Mouse (Mus musculus): ENCODE measurements around the gene Ints6l. TPM values are rescaled to one million over a fixed set of nuclear protein-coding genes. Genes with fewer than 3 reads are reported as not detected.
A peak's percentile ranks its signal among the peaks of the same experiment; 100 is the strongest.
"Not testable (repeated sequence)": the region's sequence is repeated elsewhere in the genome, so short reads cannot be mapped to it uniquely, and the experiment has no call there.

Gene Ints6l
- polyA plus RNA-seq, 1 experiment from 2014 or later = 19.3 TPM

DNA sequence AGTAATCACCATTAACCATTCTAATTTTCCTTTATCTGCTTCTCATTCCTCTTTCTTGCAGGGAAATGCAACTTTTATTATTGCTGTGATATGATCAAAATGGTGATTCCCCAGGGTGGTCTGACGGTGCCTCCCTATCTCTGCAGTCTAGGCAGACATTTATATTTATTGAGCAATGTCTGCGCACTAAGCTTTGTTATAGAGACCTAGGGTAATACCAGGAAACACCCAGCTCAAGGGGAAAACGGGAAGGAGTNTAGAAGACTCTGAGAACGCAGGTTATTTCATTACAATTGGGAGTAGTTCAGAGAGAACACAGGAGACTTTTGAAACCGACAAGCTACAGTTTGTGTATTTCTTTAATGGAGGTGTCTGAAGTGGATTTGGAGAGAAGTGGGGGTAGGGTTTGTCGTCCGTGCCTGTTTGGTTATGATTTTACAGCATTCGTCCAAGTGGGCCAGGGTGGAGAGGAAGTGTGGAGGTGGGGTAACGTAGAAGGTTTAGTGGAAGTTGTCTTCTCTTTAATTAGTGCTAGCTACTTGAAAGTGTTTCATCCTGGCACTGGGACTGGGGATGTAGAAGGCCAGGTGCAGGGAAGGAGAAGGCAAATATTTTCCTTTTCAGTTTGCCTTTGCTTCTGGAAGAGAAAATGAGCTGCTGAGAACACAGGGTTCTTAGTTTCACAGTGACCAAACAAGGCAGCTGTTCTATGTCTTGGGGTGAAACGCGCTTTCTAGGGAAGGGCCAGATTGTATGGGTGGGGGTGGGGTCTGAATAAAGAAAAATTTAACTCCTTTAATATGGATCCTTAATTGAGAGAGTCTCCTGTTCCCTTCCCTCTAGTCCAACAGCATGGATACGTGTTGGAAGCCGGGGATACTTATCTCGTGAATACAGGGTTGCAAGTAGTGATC, 7.6 kb downstream of the Ints6l start:
- no peaks in the 10 kb centered on the region for H3K27me3 ChIP-seq
- H3K4me1 ChIP-seq (replicated peaks) = no peaks in the 10 kb centered on the region
- H3K36me3 ChIP-seq = no peaks in the 10 kb centered on the region
- no peaks in the 10 kb centered on the region for H3K9me3 ChIP-seq
- no peak overlapping the region for H3K27ac ChIP-seq (replicated peaks)
- ATAC-seq (ENCODE audit: low read depth) = no peak
- H3K4me3 ChIP-seq = no peak overlapping the region
- H3K9ac ChIP-seq = no peak overlapping the region
- 75% methylated on average over 14 of the region's 14 CpGs for WGBS
- no peak overlapping the region for H3K4me2 ChIP-seq

DNA sequence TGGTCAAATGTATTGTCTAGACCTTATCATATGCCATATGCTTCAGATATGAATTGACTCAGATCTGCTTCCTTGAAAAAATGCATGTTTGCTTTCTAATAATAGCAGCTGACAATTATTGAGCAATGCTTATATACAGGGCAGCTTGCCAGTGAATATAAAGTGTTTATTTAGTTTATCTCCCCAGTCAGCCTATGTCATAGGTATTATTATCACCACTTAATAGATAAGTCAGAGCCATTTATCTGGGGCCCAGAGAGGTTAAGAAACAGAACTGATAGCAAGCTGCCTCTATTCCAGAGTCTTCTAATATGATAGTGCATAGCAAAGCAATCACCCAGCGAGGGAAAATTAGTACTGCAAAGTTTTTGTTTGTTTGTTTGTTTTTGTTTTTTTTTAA, 10.2 kb downstream of the Ints6l start:
- ATAC-seq (ENCODE audit: low read depth) = no peak
- H3K9ac ChIP-seq = no peak overlapping the region
- H3K4me1 ChIP-seq (replicated peaks) = no peaks in the 10 kb centered on the region
- no peak overlapping the region for H3K4me3 ChIP-seq
- 78% methylated on average over 1 of the region's 1 CpGs for WGBS
- no peak overlapping the region for H3K4me2 ChIP-seq
- H3K27me3 ChIP-seq = no peaks in the 10 kb centered on the region
- no peak overlapping the region for H3K27ac ChIP-seq (replicated peaks)
- H3K9me3 ChIP-seq = no peaks in the 10 kb centered on the region
- H3K36me3 ChIP-seq = no peaks in the 10 kb centered on the region

DNA sequence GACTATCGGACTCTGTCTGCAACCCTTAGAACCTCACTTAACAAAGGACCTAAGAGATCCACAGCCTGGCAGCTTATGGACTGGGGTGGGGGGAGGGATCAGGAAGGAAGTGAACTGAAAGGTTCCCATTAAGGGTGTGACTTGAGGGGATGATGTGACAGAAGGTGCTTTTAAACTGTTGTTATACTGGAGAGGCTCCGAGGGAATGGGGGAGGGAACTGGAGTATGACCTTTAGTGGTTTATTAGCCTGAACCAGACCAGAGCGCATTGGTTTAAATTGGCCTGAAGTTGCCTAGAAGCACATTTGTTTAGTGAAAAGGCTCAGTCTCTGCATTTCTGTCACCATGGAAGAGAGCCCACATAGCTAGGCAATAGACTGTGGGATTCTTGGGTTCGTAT, 13.0 kb downstream of the Ints6l start:
- no peaks in the 10 kb centered on the region for H3K4me1 ChIP-seq (replicated peaks)
- no peaks in the 10 kb centered on the region for H3K27me3 ChIP-seq
- ATAC-seq (ENCODE audit: low read depth) = no peak
- H3K9ac ChIP-seq = no peak overlapping the region
- H3K4me3 ChIP-seq = no peak overlapping the region
- no peaks in the 10 kb centered on the region for H3K36me3 ChIP-seq
- H3K9me3 ChIP-seq = no peaks in the 10 kb centered on the region
- no peak overlapping the region for H3K4me2 ChIP-seq
- 51% methylated on average over 4 of the region's 4 CpGs for WGBS
- H3K27ac ChIP-seq (replicated peaks) = no peak overlapping the region

DNA sequence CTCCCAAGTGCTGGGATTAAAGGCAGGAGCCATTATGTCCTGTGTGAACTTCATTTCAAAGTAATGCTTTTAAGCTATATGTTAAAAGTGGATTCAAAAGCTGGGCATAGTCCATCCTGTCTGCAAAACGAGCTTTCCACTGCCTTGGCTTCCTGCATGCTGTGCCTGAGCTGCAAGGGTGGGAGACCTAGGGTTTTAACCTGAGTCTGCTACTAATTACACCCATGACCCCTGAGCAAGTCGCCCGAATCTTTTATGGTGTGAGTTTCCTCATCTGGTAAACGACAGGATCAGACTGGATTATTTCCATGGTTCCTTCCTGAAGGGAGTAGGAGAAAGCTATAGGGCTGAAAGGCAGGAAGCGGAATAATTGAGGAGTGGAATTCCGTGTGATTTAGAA, 13.8 kb downstream of the Ints6l start:
- ATAC-seq (ENCODE audit: low read depth) = no peak
- WGBS = 59% methylated on average over 6 of the region's 6 CpGs

DNA sequence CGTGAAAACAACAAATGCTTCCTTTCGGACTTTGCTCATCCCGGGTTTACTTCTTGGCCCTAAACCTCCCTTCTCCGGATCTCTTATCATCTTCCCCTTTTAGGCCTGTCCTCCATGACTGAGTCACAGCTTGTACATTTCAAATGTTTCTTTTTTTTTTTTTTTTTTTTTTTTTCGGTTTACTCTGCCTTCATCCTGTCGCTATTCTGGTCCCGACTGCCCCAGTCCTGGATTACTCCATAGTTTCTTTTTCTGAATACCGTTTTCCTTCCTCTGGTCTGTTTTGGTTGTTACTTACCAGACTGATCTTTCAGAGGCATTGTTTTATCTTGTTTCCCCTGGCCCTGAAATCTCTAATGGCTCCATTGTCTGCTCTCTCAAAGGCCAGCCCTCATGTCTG, 19.4 kb downstream of the Ints6l start:
- no peaks in the 10 kb centered on the region for H3K36me3 ChIP-seq
- 65% methylated on average over 8 of the region's 8 CpGs for WGBS
- no peaks in the 10 kb centered on the region for H3K4me1 ChIP-seq (replicated peaks)
- no peak overlapping the region for H3K9ac ChIP-seq
- no peak overlapping the region for H3K4me2 ChIP-seq
- H3K4me3 ChIP-seq = no peak overlapping the region
- ATAC-seq (ENCODE audit: low read depth) = no peak
- H3K9me3 ChIP-seq = no peaks in the 10 kb centered on the region
- H3K27me3 ChIP-seq = no peaks in the 10 kb centered on the region
- H3K27ac ChIP-seq (replicated peaks) = no peak overlapping the region

More for the DNA sequence above, 13.8 kb downstream of the Ints6l start:
- H3K4me3 ChIP-seq = no peak overlapping the region
- no peak overlapping the region for H3K4me2 ChIP-seq
- H3K27ac ChIP-seq (replicated peaks) = peak overlapping the region; percentile 28; the same call in 1 of the 2 replicates
- H3K4me1 ChIP-seq (replicated peaks) = no peaks in the 10 kb centered on the region
- no peak overlapping the region for H3K9ac ChIP-seq
- H3K36me3 ChIP-seq = no peaks in the 10 kb centered on the region
- no peaks in the 10 kb centered on the region for H3K9me3 ChIP-seq
- H3K27me3 ChIP-seq = no peaks in the 10 kb centered on the region

DNA sequence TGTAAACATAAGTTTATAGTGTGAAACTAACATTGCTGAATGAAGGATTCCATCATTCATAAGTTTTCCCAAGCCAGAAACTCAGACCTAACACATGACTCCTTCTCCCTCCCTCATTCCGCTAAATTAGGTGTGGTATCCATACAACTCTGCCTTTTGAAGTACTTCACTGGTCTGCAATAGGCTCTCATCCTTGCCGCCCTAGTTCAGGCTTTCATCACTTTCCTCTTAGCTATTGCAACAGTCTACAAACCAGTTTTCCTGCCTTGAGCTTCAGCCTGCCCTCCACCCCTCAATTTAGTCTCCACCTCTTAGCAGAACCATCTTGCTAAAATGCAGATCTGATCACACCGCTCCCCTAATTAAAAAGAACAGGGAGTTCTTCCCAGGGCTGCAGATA, 22.9 kb downstream of the Ints6l start:
- H3K27me3 ChIP-seq = no peaks in the 10 kb centered on the region
- WGBS = 93% methylated on average over 3 of the region's 3 CpGs
- no peaks in the 10 kb centered on the region for H3K9me3 ChIP-seq
- H3K9ac ChIP-seq = no peak overlapping the region
- no peak overlapping the region for H3K4me3 ChIP-seq
- ATAC-seq (ENCODE audit: low read depth) = no peak
- no peaks in the 10 kb centered on the region for H3K4me1 ChIP-seq (replicated peaks)
- H3K36me3 ChIP-seq = peaks cover 10% of the 10 kb centered on the region; the same call in 1 of the 2 replicates
- H3K27ac ChIP-seq (replicated peaks) = no peak overlapping the region
- no peak overlapping the region for H3K4me2 ChIP-seq

DNA sequence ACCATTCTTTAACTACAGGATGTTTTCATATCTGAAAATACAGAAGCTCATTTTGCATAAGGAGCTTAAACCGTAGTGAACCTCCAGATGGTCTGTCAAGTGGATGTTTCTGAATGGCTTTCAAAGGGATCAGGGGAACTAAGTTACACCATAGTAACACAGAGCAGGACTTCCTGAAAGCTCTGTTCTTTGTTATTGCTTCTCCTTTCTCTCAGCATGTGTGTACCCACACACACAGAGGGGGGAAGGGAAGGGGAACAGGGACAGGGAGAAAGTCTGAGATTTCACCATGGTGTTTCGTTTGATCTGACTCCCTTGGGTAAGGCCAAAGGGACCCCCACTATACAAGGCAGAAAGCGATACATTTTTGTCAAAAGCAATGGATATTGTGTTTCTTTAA, 27.2 kb downstream of the Ints6l start:
- no peak for ATAC-seq (ENCODE audit: low read depth)
- H3K4me2 ChIP-seq = no peak overlapping the region
- 73% methylated on average over 3 of the region's 3 CpGs for WGBS
- no peaks in the 10 kb centered on the region for H3K4me1 ChIP-seq (replicated peaks)
- peaks cover 16% of the 10 kb centered on the region; the same call in 1 of the 2 replicates for H3K36me3 ChIP-seq
- H3K27me3 ChIP-seq = no peaks in the 10 kb centered on the region
- H3K9ac ChIP-seq = no peak overlapping the region
- no peak overlapping the region for H3K4me3 ChIP-seq
- no peak overlapping the region for H3K27ac ChIP-seq (replicated peaks)
- H3K9me3 ChIP-seq = no peaks in the 10 kb centered on the region

DNA sequence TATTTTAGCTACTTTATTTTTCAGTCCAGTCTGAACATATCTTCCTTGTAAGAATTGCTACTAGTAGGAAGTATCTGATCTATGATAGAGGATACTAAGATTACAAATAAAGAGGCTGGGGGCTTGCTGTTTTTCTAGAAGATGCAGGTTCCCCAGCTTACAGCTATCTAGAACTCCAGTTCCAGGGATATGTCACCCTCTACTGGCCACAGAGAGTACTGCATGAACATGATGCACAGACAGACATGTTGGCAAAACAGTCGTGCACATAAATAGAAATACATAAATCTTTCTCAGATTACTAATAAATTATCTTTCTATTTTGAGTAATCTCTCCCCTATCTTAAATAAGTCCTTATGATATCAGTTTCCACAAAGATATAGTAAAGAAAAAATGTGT, 35.1 kb downstream of the Ints6l start:
- Histone ChIP-seq H3K9me3 (no peaks in the 10 kb centered on the region), H3K27me3 (no peaks in the 10 kb centered on the region), H3K4me2 (no peak overlapping the region), H3K9ac (no peak overlapping the region), H3K27ac (replicated peaks) (no peak overlapping the region), H3K4me3 (no peak overlapping the region), H3K4me1 (replicated peaks) (no peaks in the 10 kb centered on the region), H3K36me3 (0 out of 2 replicates have a peak, but pooled peaks cover under 1% of the 10 kb centered on the region)
- WGBS = 27% methylated on average over 1 of the region's 1 CpGs
- ATAC-seq (ENCODE audit: low read depth) = no peak

DNA sequence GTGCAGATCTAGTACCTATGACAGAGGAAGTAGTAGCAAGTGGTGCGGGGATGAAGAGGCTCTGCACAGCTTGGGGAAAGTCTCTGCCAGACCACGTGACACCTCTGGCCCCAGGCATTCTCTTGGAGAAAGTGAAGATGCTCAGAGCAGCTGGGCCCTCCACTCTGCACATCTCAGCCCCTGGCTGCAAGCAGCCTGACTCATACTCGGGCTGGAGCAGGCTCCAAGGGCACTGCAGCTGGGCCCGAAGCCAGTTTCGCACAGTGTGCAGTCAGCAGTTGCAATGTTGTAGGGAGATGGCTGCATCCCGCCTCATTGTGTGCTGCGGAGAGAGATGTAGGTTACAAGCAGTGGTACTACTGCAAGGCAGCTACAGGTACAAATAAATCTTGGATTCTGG, 42.6 kb downstream of the Ints6l start:
- no peak overlapping the region for H3K27ac ChIP-seq (replicated peaks)
- no peak overlapping the region for H3K9ac ChIP-seq
- H3K4me1 ChIP-seq (replicated peaks) = no peaks in the 10 kb centered on the region
- 85% methylated on average over 7 of the region's 7 CpGs for WGBS
- H3K27me3 ChIP-seq = no peaks in the 10 kb centered on the region
- H3K9me3 ChIP-seq = no peaks in the 10 kb centered on the region
- peaks cover 14% of the 10 kb centered on the region for H3K36me3 ChIP-seq
- H3K4me3 ChIP-seq = no peak overlapping the region
- no peak for ATAC-seq (ENCODE audit: low read depth)
- H3K4me2 ChIP-seq = no peak overlapping the region

DNA sequence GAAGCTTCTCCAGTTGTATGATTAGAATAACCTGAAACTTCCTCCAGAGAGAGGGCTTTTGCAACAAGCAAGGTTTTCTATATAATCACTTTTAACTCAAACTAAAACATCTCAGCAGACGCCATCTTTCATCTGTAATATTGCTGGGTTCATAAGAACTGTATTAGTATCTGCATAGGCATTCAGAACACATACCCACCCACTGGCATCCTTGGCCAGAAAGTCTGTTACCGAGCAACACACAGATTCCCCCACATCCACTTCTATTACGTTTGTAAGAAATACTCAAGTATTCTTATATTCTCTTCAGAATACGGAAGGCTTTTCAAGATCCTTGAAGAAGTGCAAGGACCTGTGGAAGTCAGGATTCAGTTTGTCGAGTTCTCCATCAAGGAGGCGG, 69.8 kb downstream of the Ints6l start, which contains the start of gene Gm10477:
Gene Gm10477 (plus strand): TSS at position 301 of the 400 bp plus-strand sequence.
- not testable (repeated sequence) for H3K4me2 ChIP-seq; ATAC-seq (ENCODE audit: low read depth); H3K36me3 ChIP-seq; H3K27me3 ChIP-seq; H3K9ac ChIP-seq; H3K27ac ChIP-seq (replicated peaks); H3K4me3 ChIP-seq; H3K9me3 ChIP-seq; H3K4me1 ChIP-seq (replicated peaks)
- WGBS = 86% methylated on average over 6 of the region's 6 CpGs

DNA sequence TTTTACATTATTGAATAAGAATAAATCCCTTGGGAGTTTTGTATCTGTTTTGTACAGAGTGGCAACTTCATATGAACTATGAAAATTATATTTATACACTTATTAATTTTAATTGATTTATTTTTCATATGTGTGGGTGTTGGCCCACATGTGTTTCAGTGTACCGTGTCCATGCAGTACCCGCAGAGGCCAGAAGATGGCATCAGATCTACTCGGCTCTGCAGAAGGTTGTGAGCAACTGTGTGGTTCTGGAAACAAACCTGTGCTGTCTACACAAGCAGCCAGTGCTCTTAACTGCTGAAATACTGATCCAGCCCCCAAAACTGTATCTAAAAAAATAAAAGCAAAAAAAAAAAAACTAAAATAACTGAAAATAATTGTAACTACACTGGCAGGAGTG, 76.6 kb downstream of the Ints6l start:
- Histone ChIP-seq H3K9ac (no peak overlapping the region), H3K4me1 (replicated peaks) (no peaks in the 10 kb centered on the region), H3K36me3 (no peaks in the 10 kb centered on the region), H3K27ac (replicated peaks) (no peak overlapping the region), H3K9me3 (no peaks in the 10 kb centered on the region), H3K4me3 (no peak overlapping the region), H3K27me3 (no peaks in the 10 kb centered on the region), H3K4me2 (no peak overlapping the region)
- WGBS = 17% methylated on average over 3 of the region's 3 CpGs
- ATAC-seq (ENCODE audit: low read depth) = no peak

DNA sequence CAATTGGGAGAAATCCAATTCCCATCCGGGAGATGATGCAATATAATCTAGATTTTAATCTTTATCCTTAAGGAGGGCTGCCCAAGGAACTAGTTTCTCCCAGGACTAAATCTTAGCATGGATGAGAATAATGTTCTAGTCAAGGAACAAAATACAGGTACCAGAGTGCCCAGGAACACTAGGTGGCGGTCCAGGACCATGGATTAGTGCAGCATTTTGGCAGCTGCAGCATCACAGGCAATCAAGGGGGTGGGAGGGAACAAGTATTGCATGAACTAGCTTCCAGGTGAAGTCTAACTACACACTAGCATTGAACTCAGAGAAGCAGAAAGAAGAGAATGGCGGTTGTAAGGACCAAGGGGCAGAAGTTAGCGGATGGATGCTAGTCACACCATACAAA, 82.5 kb downstream of the Ints6l start:
- Histone ChIP-seq H3K9me3 (no peaks in the 10 kb centered on the region), H3K4me3 (no peak overlapping the region), H3K27ac (replicated peaks) (no peak overlapping the region), H3K4me2 (no peak overlapping the region), H3K4me1 (replicated peaks) (no peaks in the 10 kb centered on the region), H3K36me3 (no peaks in the 10 kb centered on the region), H3K9ac (no peak overlapping the region), H3K27me3 (no peaks in the 10 kb centered on the region)
- no peak for ATAC-seq (ENCODE audit: low read depth)
- WGBS = 60% methylated on average over 4 of the region's 4 CpGs

DNA sequence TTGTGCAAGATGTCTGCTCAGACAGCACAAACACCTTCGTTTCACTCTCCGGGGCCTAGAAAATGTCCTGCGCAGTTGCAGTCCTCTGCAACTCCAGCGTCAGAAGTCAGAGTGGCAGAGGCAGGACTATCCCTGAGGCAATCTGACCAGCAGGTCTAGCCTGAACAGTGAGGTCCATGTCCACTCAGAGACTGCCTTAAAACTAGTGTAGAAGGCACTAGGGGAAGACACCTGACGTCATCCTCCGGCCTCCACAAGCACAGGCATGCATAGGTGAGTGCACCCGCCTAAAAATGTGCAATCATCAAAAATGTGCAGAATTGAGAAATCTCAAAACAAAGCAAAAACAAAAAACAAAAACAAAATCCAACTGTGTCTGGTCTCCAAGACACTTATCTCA, 94.8 kb downstream of the Ints6l start, which contains the start of gene Gm648:
Gene Gm648 (minus strand): TSS at position 101 of the 400 bp plus-strand sequence.
- no peaks in the 10 kb centered on the region for H3K9me3 ChIP-seq
- H3K9ac ChIP-seq = no peak within 1 kb of the TSS
- no peaks in the 10 kb centered on the region for H3K27me3 ChIP-seq
- H3K4me2 ChIP-seq = no peak within 1 kb of the TSS
- no peaks in the 10 kb centered on the region for H3K36me3 ChIP-seq
- no peak within 1 kb of the TSS for H3K27ac ChIP-seq (replicated peaks)
- H3K4me3 ChIP-seq = no peak within 1 kb of the TSS
- no peaks in the 10 kb centered on the region for H3K4me1 ChIP-seq (replicated peaks)
- no peak for ATAC-seq (ENCODE audit: low read depth)
- 86% methylated on average over 7 of the region's 7 CpGs for WGBS
